Mouse (Mus musculus) megakaryocyte-erythroid progenitor cell, adult 5-6 weeks (primary cell): ENCODE measurements around the gene Cntnap5a. TPM values are rescaled to one million over a fixed set of nuclear protein-coding genes. Genes with fewer than 3 reads are reported as not detected.

Experiments used
- ATAC-seq: replicated peaks from 2 replicates; pipeline ENCODE4 v1.8.0; 2016; ENCODE audit warnings: mild to moderate bottlenecking, inconsistent platforms; ENCODE audit not compliant: severe bottlenecking, poor library complexity, low FRiP score, low TSS enrichment
- total RNA-seq, 2 experiments: library from RNA; stranded (forward) in 1 of 2; stranded (reverse) in 1 of 2; fragments of 200-1000, 215-1000 nt in 1 of 2; fragments of >200 nt in 1 of 2; fragmentation: Nextera tagmentation in 1 of 2; gene quantifications; 2 replicates each; pipeline ENCODE4 v1.2.3; 2014 to 2017

The Cntnap5a gene
- not detected in 2 replicates for total RNA-seq (2014; fragmentation: Nextera tagmentation)
- total RNA-seq (2017): not detected in 2 replicates

GRCm38 (mm10) chr1:115684518-115685368, at the start of gene Cntnap5a:
Gene Cntnap5a (plus strand): TSS chr1:115684756.
- no peak for ATAC-seq

- ATAC-seq: no peak
Measured at GRCm38 (mm10) chr1:115646921-115647320, 37.6 kb upstream of the Cntnap5a start.

DNA sequence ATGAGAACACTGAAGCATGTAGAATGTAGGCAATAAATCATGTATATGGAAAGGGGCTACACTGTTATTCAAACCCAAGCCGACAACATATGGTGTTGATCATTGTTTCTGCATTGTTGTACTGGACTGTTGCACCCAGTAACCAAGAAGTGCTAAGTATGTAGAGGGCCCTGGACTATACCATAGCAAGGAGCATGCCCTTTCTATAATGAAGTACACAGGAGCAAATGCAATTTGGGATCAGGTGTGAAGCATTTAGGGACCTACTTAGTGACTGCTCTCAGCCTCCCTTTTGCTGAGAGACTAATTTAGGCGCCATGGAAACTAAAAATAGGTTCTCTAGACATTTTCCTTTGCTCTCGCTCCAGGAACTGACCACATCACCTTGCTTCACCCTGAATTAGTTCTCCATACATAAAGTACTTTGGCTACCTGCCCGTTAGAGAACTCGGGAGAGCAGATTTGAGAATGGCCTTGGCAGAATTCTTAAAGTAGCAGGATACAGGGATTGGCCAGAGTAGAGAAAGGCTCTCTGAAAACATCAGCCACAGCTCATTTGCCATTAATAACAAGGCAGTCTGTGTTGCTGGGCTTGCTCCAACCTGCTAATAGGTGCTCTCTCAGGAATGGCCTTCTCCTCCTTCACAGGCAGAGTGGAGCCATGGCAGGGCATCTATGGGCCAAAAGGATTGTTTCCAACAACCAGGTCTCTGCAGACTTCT, 26.1 kb upstream of the Cntnap5a start:
- ATAC-seq: no peak

DNA sequence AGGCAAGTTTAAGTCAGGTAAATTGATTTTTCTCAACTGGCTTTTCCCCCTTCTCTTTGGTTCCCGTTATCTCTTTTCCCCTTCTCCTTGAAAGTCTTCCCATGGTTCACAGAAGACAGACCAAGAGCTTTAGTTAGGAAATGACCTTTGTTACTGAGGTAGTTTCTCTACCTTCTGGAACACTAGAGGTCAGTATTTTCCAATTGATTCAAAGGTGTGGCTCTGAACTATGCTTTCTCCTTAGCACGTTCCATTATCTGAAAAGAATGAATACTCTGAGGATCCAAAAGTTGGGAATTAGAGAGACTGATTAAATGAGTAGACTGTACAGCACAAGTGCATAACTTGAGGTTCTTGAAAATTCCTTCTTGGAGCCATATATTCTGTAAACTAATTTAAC, 1.9 kb downstream of the Cntnap5a start:
- ATAC-seq: no peak

DNA sequence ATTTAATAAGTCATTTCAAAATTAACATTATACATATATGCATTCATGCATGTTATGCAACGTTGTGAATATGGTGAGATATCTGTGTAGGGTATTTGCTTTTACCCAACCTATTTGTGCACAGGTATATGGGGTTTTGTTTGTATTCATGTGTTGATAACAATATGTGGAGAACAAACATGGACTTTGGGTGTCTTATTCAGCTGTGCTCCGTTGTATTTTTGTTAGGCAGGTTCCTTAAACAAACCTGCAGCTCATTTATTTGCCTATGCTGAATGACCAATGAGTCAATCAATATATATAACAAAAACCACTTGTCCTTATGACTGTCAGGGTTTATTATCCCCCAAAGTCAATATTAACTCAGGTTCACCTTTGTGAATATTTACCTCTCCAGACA, 15.2 kb downstream of the Cntnap5a start:
- ATAC-seq: no peak

DNA sequence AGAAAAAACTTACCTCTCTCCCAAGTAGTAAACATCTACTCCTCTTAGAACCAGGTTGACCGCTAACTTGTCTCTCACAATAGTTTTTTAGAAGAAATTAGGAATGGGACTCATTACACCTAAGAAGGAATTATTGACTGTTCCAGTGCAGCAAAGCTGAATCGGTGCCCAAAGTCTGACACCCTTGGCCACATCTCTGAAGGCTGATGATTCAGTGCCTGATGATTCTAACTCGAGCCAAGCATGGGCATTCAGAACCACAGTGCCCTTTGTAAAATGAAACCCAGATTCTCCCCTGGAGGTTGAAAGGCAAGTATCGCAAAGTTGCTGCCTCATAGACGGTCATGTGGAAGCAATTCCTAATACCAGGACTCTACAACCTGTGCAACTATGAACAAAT, 58.0 kb downstream of the Cntnap5a start:
- no peak for ATAC-seq

GRCm38 (mm10) chr1:115745569-115745968, 61.0 kb downstream of the Cntnap5a start:
- ATAC-seq: no peak

DNA sequence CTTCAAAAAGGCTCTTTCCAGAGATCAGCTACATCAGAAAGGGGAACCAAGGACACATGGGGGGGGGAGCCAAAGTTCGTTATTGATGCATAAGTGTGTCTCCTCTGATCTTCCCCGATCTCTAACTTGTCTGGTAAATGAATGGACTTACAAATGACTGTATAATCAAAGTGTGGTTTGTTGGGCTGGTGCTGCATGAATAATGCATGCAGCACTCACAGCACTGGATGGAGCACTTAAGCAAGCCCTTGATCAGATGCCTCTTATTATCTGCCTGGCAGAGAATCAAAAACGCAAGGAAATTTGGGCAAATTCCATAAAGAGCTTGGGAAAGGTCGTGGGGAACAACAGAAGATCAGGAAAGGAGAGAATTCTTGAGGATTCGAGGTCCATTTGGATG, 100.2 kb downstream of the Cntnap5a start:
- ATAC-seq: no peak

- ATAC-seq: no peak
Measured at GRCm38 (mm10) chr1:115842591-115842990, 158.0 kb downstream of the Cntnap5a start.

GRCm38 (mm10) chr1:115847605-115848004, 163.0 kb downstream of the Cntnap5a start:
- no peak for ATAC-seq

- no peak for ATAC-seq
Measured at GRCm38 (mm10) chr1:115852206-115852605, 167.7 kb downstream of the Cntnap5a start.

- no peak for ATAC-seq
Measured at GRCm38 (mm10) chr1:115918396-115918795, 233.8 kb downstream of the Cntnap5a start.

- no peak for ATAC-seq
Measured at GRCm38 (mm10) chr1:115925953-115926665, 241.6 kb downstream of the Cntnap5a start.

- ATAC-seq: no peak
Measured at GRCm38 (mm10) chr1:115932045-115932444, 247.5 kb downstream of the Cntnap5a start.

- no peak for ATAC-seq
Measured at GRCm38 (mm10) chr1:115945892-115946291, 261.3 kb downstream of the Cntnap5a start.

- no peak for ATAC-seq
Measured at GRCm38 (mm10) chr1:115956528-115956927, 272.0 kb downstream of the Cntnap5a start.

DNA sequence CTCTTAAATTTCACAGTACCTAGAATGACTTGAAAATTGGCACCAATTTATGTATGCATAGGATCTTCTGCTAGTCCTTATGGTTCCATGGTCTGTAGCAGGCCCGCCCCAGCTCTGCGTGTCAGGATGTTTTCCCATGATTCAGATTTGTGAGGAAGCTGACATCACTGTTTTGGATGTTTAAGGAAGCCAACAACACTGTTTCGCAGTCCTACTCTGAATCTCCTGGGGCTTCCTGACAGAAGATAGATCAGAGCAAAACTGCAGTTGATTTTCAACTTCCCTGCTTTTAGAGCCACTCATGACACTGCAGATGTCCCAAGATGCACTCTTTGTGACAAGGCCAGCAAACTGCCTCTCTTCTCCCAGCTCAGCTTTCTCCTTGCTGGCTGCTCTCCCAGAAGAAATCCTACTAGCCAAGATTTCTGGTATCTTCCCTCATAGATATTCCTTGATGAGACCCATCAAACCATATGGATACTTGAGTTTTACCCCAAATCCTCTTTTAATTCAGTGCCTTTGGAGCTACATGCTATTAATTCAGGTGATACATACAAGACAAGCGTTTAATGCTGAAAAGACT, 280.5 kb downstream of the Cntnap5a start:
- no peak for ATAC-seq

DNA sequence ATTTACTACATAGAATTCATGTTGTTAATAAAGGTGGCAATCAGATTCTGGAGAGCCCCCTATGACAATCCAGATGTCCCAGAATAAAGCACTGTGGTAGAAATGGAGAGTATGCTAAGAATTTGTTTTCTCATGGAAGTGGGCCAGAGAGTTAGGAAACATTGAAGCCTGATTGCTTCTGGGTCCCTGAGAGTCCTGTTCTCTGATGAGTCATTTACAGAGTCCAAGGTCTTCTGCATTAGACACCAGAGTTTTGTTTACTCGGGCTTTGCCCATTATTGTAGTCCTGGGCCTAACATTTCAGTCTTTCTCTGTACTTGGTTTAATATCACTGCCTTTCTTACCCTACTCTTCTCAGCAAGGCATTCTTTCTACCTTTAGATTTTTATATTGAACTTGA, 305.6 kb downstream of the Cntnap5a start:
- no peak for ATAC-seq

DNA sequence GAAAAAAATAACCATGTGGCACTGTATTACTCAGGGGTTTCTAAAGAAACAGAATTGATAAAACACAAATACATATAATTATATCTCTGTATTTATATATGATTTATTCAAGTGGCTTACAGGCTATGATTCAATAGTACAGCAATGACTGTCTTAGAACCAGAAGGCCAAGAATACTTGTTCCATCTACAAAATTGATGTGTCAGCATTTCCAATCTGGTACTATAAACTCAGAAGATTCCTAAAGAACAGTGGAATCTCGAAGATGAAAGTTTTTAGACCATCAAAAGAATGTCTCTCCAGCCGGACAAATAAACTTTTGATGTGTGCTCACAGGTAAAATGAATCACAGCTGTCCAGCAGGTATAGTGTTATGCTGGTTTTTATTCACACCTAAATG, 331.2 kb downstream of the Cntnap5a start:
- no peak for ATAC-seq

GRCm38 (mm10) chr1:116029653-116030052, 345.1 kb downstream of the Cntnap5a start:
- ATAC-seq: no peak
